Mouse (Mus musculus) liver, embryonic 14.5 days (tissue): ENCODE measurements around the gene Hoxc12.

Experiments
- CTCF ChIP-seq: IDR thresholded peaks from 2 replicates; pipeline ENCODE4 v1.5.1; 2016; ENCODE audit warnings: antibody characterized with exemption, low read depth, control low read depth
- EP300 ChIP-seq: IDR thresholded peaks from 2 replicates; pipeline ENCODE4 v1.6.1; 2016; ENCODE audit warnings: antibody characterized with exemption, low read depth

DNA sequence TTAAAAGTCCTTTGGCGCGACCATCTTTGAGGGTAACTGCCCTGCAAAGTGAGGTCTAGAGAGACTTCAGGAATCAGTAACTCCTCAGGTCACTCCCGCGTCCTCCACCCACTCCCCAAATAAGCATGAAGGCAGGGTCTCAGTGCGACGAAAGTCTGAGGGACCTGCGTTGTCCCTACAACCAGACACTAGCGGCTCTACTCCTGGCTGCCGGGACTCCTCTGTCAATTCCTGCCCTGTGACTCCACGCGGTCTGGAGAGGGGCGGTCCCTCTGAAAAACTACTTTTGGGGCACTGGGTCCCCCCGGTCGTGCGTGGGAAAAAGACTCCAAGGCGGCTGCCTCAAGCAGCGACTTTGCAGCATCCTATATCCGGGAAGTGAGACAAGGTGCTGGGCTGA lies 26.5 kb upstream of the Hoxc12 start:
- TF ChIP-seq CTCF: no peak
- no peak for TF ChIP-seq EP300
